Mouse (Mus musculus): Measurements from ENCODE around the gene Vamp2.

The Vamp2 gene

GRCm38 (mm10) chr11:69135361-69135760 lies 47.1 kb downstream of the Vamp2 start:
- DNase-seq = no peak

All from spleen, adult 18-20 months (tissue).